Mouse (Mus musculus) CD4-positive naive resting alpha-beta T cell, adult 76 days (primary cell): ENCODE measurements around the gene Clec2d. TPM values are rescaled to one million over a fixed set of nuclear protein-coding genes. Genes with fewer than 3 reads are reported as not detected.

Experiments
- total RNA-seq: library from RNA; stranded (reverse); gene quantifications from one replicate; pipeline ENCODE4 v1.2.4, GENCODE M21; 2023

Gene Clec2d
- 117 TPM for total RNA-seq

DNA sequence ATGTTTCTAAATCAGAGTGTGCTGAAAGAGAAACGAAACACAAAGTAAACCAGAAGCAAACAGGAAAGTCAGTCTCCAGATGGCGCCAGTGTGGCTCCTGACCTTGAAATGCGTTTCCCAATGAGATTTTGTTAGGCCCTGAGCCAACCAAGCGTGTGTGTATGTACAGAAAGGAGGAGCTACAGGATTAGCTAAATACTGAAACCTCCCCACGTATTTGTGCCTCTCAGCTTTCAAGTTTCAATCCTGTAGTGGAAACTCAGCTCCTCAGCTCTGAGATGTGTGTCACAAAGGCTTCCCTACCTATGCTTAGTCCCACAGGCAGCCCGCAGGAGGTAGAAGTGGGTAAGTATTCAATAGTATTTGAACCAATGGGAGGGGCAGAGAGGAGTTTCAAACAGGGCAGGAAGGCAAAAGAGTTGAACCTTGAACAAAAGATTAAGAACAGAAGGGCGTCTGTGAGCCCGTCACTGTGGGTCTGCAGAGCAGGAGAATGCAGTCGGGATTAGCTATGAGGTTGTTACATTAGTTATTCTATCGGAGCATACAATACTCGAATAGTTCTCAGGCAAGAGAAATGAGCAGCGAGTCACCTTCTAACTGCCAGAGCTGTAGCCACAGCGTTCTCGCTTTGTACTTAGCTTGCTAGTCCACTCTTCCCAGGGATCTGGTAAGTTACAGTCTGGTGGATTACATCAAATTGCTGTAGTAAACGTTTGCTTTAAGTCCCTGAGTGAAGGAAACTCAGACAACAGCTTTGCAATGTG lies at the start of gene Clec2d:
TSS of gene Clec2d (plus strand) at position 213 of the 767 bp plus-strand sequence.

Other genes with a start within 250 kb of the Clec2d start
- gene Clec2g, start 246.2 kb upstream of the Clec2d start, total RNA-seq, result 6.1 TPM
- gene Klrb1f, start 134.7 kb upstream of the Clec2d start, total RNA-seq, result 2.6 TPM
- not detected for gene Clec2e, start 79.7 kb upstream of the Clec2d start, total RNA-seq
- gene Cd69, start 94.8 kb downstream of the Clec2d start, total RNA-seq, result 497 TPM
- not detected for gene 4922502D21Rik, start 151.2 kb downstream of the Clec2d start, total RNA-seq
- gene Clec12a, start 162.1 kb downstream of the Clec2d start, total RNA-seq, result 1.1 TPM
- gene Clec12b, start 205.3 kb downstream of the Clec2d start, total RNA-seq, result not detected
- gene Clec1b, start 216.7 kb downstream of the Clec2d start, total RNA-seq, result not detected
- gene Clec9a, start 228.2 kb downstream of the Clec2d start, total RNA-seq, result 0.18 TPM